Mouse (Mus musculus): ENCODE results near the gene BC048679.

GRCm38 (mm10) chr7:81462815-81463214, 35.3 kb downstream of the BC048679 start:
- no peak for TF ChIP-seq UBTF (IDR thresholded peaks at IDR 0.05; ENCODE audit: low read depth, low read length)
- no peak for TF ChIP-seq MAX (IDR thresholded peaks at IDR 0.05; ENCODE audit: low read length)
- TF ChIP-seq CTCF (conservative IDR thresholded peaks at IDR 0.05 in 1 of 2, IDR thresholded peaks at IDR 0.05 in 1 of 2; ENCODE audit: low read depth in 2 of 2, low read length in 2 of 2), result no peak
- TF ChIP-seq ZKSCAN1 (IDR thresholded peaks at IDR 0.05; ENCODE audit: borderline replicate concordance, low read depth, low read length), result no peak
- no peak for TF ChIP-seq TBP (conservative IDR thresholded peaks at IDR 0.05; ENCODE audit: low read depth, low read length)
- TF ChIP-seq EP300 (IDR thresholded peaks at IDR 0.05; ENCODE audit: low read length), result no peak
- TF ChIP-seq PAX5 (IDR thresholded peaks at IDR 0.05; ENCODE audit: low read length), result no peak
- no peak for TF ChIP-seq POLR2A (IDR thresholded peaks at IDR 0.05; ENCODE audit: low read depth, low read length)
- no peak for TF ChIP-seq MAFK (IDR thresholded peaks at IDR 0.05; ENCODE audit: insufficient replicate concordance, low read length)
- TF ChIP-seq HCFC1 (IDR thresholded peaks at IDR 0.05; ENCODE audit: low read depth, low read length), result no peak

Data from CH12.LX (cell line).